Mouse (Mus musculus) T-helper 2 cell (primary cell): Measurements from ENCODE around the gene Klf4.

ENCODE experiments used
- in situ Hi-C: fragments of 300-600 bp; cut with MboI, MseI; formaldehyde crosslinking; loops from one replicate; pipeline ENCODE4 v1.15.1; 2025; ENCODE audit warnings: high pct_unique_total_duplicates

Gene Klf4

DNA sequence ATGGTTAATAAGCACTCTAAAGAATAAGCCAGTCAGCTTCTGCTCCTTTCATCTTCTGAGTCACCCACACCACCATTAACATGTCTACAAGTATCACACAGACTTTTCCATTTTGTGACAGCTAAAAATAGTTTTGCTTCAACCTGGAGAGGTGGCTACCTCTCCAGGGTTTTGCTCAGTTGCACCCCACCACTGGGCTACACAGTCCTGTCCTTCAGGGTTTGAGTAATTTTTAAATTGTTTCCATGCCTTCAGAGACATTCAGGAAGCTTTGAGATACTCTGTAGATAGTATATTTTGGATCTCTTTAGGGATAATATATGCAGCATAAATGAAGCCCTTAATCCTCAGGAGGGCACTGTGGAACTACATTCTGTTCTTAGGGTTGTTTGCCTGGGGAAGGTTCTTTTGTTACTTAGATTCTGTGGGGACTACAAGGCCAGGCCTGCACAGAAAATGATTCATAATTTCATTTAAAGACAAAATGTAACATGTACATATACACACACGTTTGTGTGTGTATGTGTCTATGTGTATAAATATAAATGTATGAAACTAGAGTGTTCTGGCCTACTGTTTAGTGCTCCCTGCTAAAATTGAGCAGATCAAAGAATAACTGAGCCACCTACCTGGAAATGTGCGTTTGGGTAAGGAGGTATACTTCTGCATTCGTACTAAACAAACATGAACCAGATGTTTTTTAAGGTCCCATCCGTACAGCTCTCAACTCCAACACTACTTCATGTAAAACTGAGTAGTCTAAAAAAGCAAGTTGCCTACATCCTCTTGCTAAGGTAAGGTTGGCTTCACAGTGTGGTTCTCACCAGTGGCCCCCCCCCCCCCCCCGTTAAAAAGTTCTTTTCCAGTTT lies 5.8 kb downstream of the Klf4 start:
- in situ Hi-C loops, result loop anchor here (5.0 kb wide), 1 partner anchor 44 kb away; no protein-coding TSS in a partner anchor

DNA sequence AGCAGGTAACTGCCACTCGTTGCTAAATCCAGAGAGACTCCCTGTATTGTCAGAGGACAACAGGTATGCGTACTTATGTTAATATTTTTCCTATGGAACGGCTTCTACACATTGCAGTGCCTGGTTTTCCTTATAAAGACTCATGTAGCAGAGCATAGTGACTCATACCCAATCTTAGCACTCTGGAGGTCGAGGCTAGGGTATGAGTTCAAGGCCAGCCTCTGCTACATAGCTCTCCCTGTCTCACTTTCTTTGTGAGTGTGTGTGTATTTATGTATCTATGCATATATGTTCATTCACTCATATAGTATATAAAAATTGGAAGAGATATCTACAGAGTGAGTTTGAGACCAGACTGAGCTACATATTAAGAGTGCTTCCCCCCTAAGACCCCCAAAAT lies 8.3 kb downstream of the Klf4 start:
- in situ Hi-C loops, result no loop called here

- in situ Hi-C loops, result loop anchor here (5.0 to 10.0 kb wide), 2 partner anchors 967 to 1160 kb away; no protein-coding TSS in a partner anchor
Observed at GRCm38 (mm10) chr4:55517438-55517837, 14.8 kb downstream of the Klf4 start.

GRCm38 (mm10) chr4:55516048-55516447 lies 16.2 kb downstream of the Klf4 start:
- in situ Hi-C loops, result loop anchor here (5.0 to 10.0 kb wide), 2 partner anchors 969 to 1161 kb away; no protein-coding TSS in a partner anchor

- in situ Hi-C loops, result loop anchor here (5.0 to 10.0 kb wide), 3 partner anchors 708 to 1163 kb away; no protein-coding TSS in a partner anchor
Observed at GRCm38 (mm10) chr4:55514733-55515176, 17.5 kb downstream of the Klf4 start.

- in situ Hi-C loops, result loop anchor here (5.0 to 10.0 kb wide), 2 partner anchors 709 to 971 kb away; no protein-coding TSS in a partner anchor
Observed at GRCm38 (mm10) chr4:55513615-55514279, 18.5 kb downstream of the Klf4 start.

GRCm38 (mm10) chr4:55511389-55511788 lies 20.9 kb downstream of the Klf4 start:
- in situ Hi-C loops, result loop anchor here (5.0 to 10.0 kb wide), 2 partner anchors 711 to 973 kb away; no protein-coding TSS in a partner anchor

DNA sequence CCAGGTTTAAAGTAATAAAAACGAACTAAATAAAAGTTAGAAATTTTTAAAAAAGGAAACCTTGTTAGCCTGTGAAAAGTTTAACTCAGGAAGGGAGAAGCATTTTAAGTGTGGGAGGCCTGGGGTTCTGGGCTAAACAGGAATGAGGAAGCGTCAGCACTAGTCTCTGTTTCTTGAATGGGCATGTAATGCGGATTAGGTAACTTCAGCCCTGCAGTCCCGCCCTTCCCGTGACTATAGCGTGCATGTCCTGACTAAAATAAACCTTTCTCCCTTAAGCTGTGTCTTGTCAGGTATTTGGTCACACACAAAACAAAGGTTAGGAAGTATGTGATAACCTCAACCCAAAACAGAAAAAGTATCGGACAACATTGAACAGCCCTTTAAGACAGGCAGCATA lies 23.6 kb downstream of the Klf4 start:
- in situ Hi-C loops, result no loop called here

GRCm38 (mm10) chr4:55498621-55499020 lies 33.6 kb downstream of the Klf4 start:
- in situ Hi-C loops, result no loop called here

DNA sequence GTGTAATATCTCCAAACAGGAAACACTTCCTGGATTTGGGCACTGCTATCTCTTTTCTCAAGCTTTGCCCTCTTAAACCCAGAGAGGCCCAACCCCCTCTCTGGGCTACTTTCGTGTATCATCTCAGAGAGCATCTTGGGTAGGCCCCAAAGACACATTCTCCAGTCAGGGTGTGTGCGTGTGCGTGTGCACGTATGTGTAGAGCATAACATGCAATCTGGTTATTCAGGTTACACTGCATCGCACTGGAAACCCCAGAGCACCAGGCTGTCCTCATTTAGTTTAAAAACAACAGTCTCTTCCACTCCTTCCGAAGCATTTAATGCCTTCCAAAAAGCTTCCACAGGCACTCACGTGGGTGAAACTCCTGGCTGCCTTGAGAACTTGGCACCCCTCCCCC lies 35.9 kb downstream of the Klf4 start:
- in situ Hi-C loops, result no loop called here

DNA sequence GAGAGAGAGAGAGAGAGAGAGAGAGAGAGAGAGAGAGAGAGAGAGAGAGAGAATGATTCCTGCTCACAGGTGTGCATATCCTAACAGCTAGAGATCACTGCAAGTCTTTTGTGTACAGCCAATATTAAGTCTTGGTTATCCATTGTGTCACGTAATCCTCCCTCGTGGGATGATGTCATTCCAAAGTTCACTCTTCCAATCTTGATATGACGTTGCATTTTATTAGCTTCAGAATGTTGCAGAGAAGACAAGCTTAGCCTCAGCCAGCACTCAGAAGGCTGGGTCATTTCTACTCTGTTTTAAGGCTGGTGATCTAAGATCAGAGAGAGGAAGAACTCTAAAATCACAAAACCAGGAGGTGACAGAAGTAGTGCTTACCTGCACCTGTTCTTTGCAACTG lies 39.0 kb downstream of the Klf4 start:
- in situ Hi-C loops, result no loop called here

- in situ Hi-C loops, result no loop called here
Observed at GRCm38 (mm10) chr4:55489328-55489727, 42.9 kb downstream of the Klf4 start.

GRCm38 (mm10) chr4:55488604-55489003 lies 43.7 kb downstream of the Klf4 start:
- in situ Hi-C loops, result no loop called here

- in situ Hi-C loops, result loop anchor here (5.0 kb wide), 1 partner anchor 47 kb away; no protein-coding TSS in a partner anchor
Observed at GRCm38 (mm10) chr4:55480322-55480767, 51.9 kb downstream of the Klf4 start.

DNA sequence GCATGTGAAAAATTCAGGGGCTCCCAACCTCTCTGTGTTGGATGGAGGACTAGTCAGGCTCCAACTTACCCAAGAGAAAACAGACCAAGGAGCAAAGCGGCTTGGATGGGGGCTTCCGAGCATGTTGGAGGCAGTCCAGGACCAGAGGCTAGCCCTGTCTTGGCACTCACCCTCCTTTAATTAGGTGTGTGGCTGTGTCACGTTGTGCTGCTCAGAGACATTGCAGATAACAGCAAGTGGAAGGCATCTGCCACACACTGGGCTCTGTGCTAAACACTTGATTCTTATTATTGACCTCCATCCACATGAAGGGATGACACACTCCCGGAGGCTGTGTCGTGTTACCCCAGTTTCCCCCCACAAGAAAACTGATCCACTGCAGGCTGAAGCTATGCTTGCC lies 53.9 kb downstream of the Klf4 start:
- in situ Hi-C loops, result no loop called here

- in situ Hi-C loops, result no loop called here
Observed at GRCm38 (mm10) chr4:55477933-55478332, 54.3 kb downstream of the Klf4 start.

GRCm38 (mm10) chr4:55477210-55477759 lies 55.0 kb downstream of the Klf4 start:
- in situ Hi-C loops, result no loop called here
